Mouse (Mus musculus): ENCODE measurements around the gene Mgat3. TPM values are rescaled to one million over a fixed set of nuclear protein-coding genes. Genes with fewer than 3 reads are reported as not detected.
A peak's percentile ranks its signal among the peaks of the same experiment; 100 is the strongest.

The Mgat3 gene
- total RNA-seq (2021) = 1 to 10 TPM; 1.6 to 2.3 TPM

- intact Hi-C loops (cut with DNase I) = no loop called here
- peak in 1 of 2 experiments; percentile 51 for DNase-seq
Measured at GRCm38 (mm10) chr15:80173001-80173771, at the start of gene Mgat3. TSS of gene Mgat3 (plus strand) at chr15:80173721.

- intact Hi-C loops (cut with DNase I) = no loop called here
- no peak for DNase-seq
Measured at GRCm38 (mm10) chr15:80124651-80125050, 48.9 kb upstream of the Mgat3 start.

GRCm38 (mm10) chr15:80127191-80127590 is 46.3 kb upstream of the Mgat3 start:
- DNase-seq = no peak
- intact Hi-C loops (cut with DNase I) = no loop called here

GRCm38 (mm10) chr15:80129982-80130381 is 43.5 kb upstream of the Mgat3 start:
- intact Hi-C loops (cut with DNase I) = no loop called here
- no peak for DNase-seq

GRCm38 (mm10) chr15:80130689-80131088 is 42.8 kb upstream of the Mgat3 start:
- no peak for DNase-seq
- intact Hi-C loops (cut with DNase I) = no loop called here

GRCm38 (mm10) chr15:80131421-80131820 is 42.1 kb upstream of the Mgat3 start:
- intact Hi-C loops (cut with DNase I) = no loop called here
- DNase-seq = no peak

- no peak for DNase-seq
- intact Hi-C loops (cut with DNase I) = no loop called here
Measured at GRCm38 (mm10) chr15:80132452-80132851, 41.1 kb upstream of the Mgat3 start.

- intact Hi-C loops (cut with DNase I) = no loop called here
- peak; percentile 95 for DNase-seq
Measured at GRCm38 (mm10) chr15:80132993-80133586, 40.4 kb upstream of the Mgat3 start, which contains the start of gene Tab1. TSS of gene Tab1 (plus strand) at chr15:80133127.

GRCm38 (mm10) chr15:80133682-80134449 is 39.7 kb upstream of the Mgat3 start:
- intact Hi-C loops (cut with DNase I) = no loop called here
- peak in 1 of 2 experiments; percentile 63 for DNase-seq

GRCm38 (mm10) chr15:80134450-80134847 is 39.1 kb upstream of the Mgat3 start:
- intact Hi-C loops (cut with DNase I) = no loop called here
- peak; percentile 58 to 60 for DNase-seq

- DNase-seq = no peak
- intact Hi-C loops (cut with DNase I) = no loop called here
Measured at GRCm38 (mm10) chr15:80135499-80135898, 38.0 kb upstream of the Mgat3 start.

- DNase-seq = no peak
- intact Hi-C loops (cut with DNase I) = no loop called here
Measured at GRCm38 (mm10) chr15:80136645-80137044, 36.9 kb upstream of the Mgat3 start.

GRCm38 (mm10) chr15:80137945-80138791 is 35.4 kb upstream of the Mgat3 start:
- no peak for DNase-seq
- intact Hi-C loops (cut with DNase I) = no loop called here

- intact Hi-C loops (cut with DNase I) = no loop called here
- no peak for DNase-seq
Measured at GRCm38 (mm10) chr15:80140302-80140701, 33.2 kb upstream of the Mgat3 start.

GRCm38 (mm10) chr15:80140878-80141277 is 32.6 kb upstream of the Mgat3 start:
- DNase-seq = no peak
- intact Hi-C loops (cut with DNase I) = no loop called here

- DNase-seq = no peak
- intact Hi-C loops (cut with DNase I) = no loop called here
Measured at GRCm38 (mm10) chr15:80142130-80142529, 31.4 kb upstream of the Mgat3 start.

GRCm38 (mm10) chr15:80143760-80144159 is 29.8 kb upstream of the Mgat3 start:
- DNase-seq = no peak
- intact Hi-C loops (cut with DNase I) = no loop called here

GRCm38 (mm10) chr15:80145397-80145796 is 28.1 kb upstream of the Mgat3 start:
- DNase-seq = no peak
- intact Hi-C loops (cut with DNase I) = no loop called here

GRCm38 (mm10) chr15:80146153-80146552 is 27.4 kb upstream of the Mgat3 start:
- intact Hi-C loops (cut with DNase I) = no loop called here
- no peak for DNase-seq

- intact Hi-C loops (cut with DNase I) = no loop called here
- no peak for DNase-seq
Measured at GRCm38 (mm10) chr15:80147090-80147489, 26.4 kb upstream of the Mgat3 start.

- no peak for DNase-seq
- intact Hi-C loops (cut with DNase I) = no loop called here
Measured at GRCm38 (mm10) chr15:80147511-80147910, 26.0 kb upstream of the Mgat3 start.

Measured in heart, postnatal 10 days (tissue).